Mouse (Mus musculus): ENCODE measurements at regions not wholly inside any gene's neighbourhood (a gene's known extent, or its start where the extent isn't known, plus 50 kb on each side); places are given as distances from the start of the nearest gene placed in this dataset.

GRCm38 (mm10) chr9:52473555-52474196 is 205.9 kb downstream of the AI593442 start:
- Histone ChIP-seq H3K9me3 (ENCODE audit: control insufficient read depth, low read length) (no peaks in the 10 kb centered on the region), H3K36me3 (ENCODE audit: control insufficient read depth, insufficient read depth, low read length) (no peaks in the 10 kb centered on the region), H3K9ac (replicated peaks; ENCODE audit: low read depth, low read length) (no peak overlapping the region), H3K4me3 (ENCODE audit: low read depth, low read length) (no peak overlapping the region), H3K27me3 (ENCODE audit: control insufficient read depth, insufficient read depth, low read length) (no peaks in the 10 kb centered on the region), H3K4me1 (ENCODE audit: control insufficient read depth, insufficient read depth, low read length) (no peaks in the 10 kb centered on the region; the same call in 1 of the 2 replicates), H3K27ac (ENCODE audit: low read depth, low read length) (no peak overlapping the region), H3K4me2 (ENCODE audit: low read depth, low read length) (no peak overlapping the region)
- 60% methylated on average over 11 of the region's 11 CpGs for WGBS
- peak; percentile 34; the same call in 1 of the 2 replicates for ATAC-seq (ENCODE audit: low read depth)

DNA sequence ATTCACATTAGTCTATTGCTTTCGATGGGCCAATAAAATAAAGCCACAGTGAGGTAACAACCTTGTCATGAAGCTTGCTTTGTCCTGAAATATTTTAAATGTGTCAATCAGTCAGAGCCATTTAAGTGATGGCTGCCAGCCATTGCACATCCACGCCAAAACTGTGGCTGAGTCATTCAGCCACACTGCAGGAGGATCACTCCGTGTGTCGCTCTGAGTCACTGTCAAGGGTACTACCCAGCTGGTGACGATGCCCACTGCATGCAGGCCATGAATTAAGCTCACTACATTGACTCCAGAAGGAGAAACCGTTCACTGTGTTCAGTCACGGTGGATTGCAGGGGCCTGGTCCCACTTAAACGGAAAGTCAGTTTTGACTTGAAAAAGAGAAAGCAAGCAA is 206.7 kb downstream of the AI593442 start:
- Histone ChIP-seq H3K36me3 (ENCODE audit: control insufficient read depth, insufficient read depth, low read length) (no peaks in the 10 kb centered on the region), H3K27ac (ENCODE audit: low read depth, low read length) (0 out of 2 replicates have a peak overlapping the region, but pooled peaks have one; percentile 40), H3K4me2 (ENCODE audit: low read depth, low read length) (no peak overlapping the region), H3K9me3 (ENCODE audit: control insufficient read depth, low read length) (no peaks in the 10 kb centered on the region), H3K4me3 (ENCODE audit: low read depth, low read length) (no peak overlapping the region), H3K4me1 (ENCODE audit: control insufficient read depth, insufficient read depth, low read length) (no peaks in the 10 kb centered on the region; the same call in 1 of the 2 replicates), H3K9ac (replicated peaks; ENCODE audit: low read depth, low read length) (no peak overlapping the region), H3K27me3 (ENCODE audit: control insufficient read depth, insufficient read depth, low read length) (no peaks in the 10 kb centered on the region)
- no peak; the same call in 1 of the 2 replicates for ATAC-seq (ENCODE audit: low read depth)
- 63% methylated on average over 8 of the region's 8 CpGs for WGBS

- H3K4me1 ChIP-seq (ENCODE audit: control insufficient read depth, insufficient read depth, low read length): no peaks in the 10 kb centered on the region
Observed at GRCm38 (mm10) chr9:52458518-52458917, 221.1 kb downstream of the AI593442 start.

GRCm38 (mm10) chr9:52454445-52454844 is 225.1 kb downstream of the AI593442 start:
- H3K4me2 ChIP-seq (ENCODE audit: low read depth, low read length): no peak overlapping the region
- no peaks in the 10 kb centered on the region for H3K4me1 ChIP-seq (ENCODE audit: control insufficient read depth, insufficient read depth, low read length)
- no peak for ATAC-seq (ENCODE audit: low read depth)
- WGBS: 86% methylated on average over 2 of the region's 2 CpGs
- no peak overlapping the region for H3K4me3 ChIP-seq (ENCODE audit: low read depth, low read length)
- no peak overlapping the region for H3K9ac ChIP-seq (replicated peaks; ENCODE audit: low read depth, low read length)
- H3K27me3 ChIP-seq (ENCODE audit: control insufficient read depth, insufficient read depth, low read length): no peaks in the 10 kb centered on the region
- no peaks in the 10 kb centered on the region for H3K9me3 ChIP-seq (ENCODE audit: control insufficient read depth, low read length)
- H3K27ac ChIP-seq (ENCODE audit: low read depth, low read length): no peak overlapping the region
- no peaks in the 10 kb centered on the region for H3K36me3 ChIP-seq (ENCODE audit: control insufficient read depth, insufficient read depth, low read length)

More at GRCm38 (mm10) chr9:52458518-52458917, 221.1 kb downstream of the AI593442 start:
- no peaks in the 10 kb centered on the region for H3K36me3 ChIP-seq (ENCODE audit: control insufficient read depth, insufficient read depth, low read length)
- no peak overlapping the region for H3K4me2 ChIP-seq (ENCODE audit: low read depth, low read length)
- no peak overlapping the region for H3K9ac ChIP-seq (replicated peaks; ENCODE audit: low read depth, low read length)
- 89% methylated on average over 2 of the region's 2 CpGs for WGBS
- H3K27me3 ChIP-seq (ENCODE audit: control insufficient read depth, insufficient read depth, low read length): no peaks in the 10 kb centered on the region
- no peak for ATAC-seq (ENCODE audit: low read depth)
- no peak overlapping the region for H3K4me3 ChIP-seq (ENCODE audit: low read depth, low read length)
- H3K27ac ChIP-seq (ENCODE audit: low read depth, low read length): no peak overlapping the region
- H3K9me3 ChIP-seq (ENCODE audit: control insufficient read depth, low read length): no peaks in the 10 kb centered on the region

GRCm38 (mm10) chr9:52451792-52452191 is 227.8 kb downstream of the AI593442 start:
- Histone ChIP-seq H3K4me1 (ENCODE audit: control insufficient read depth, insufficient read depth, low read length) (no peaks in the 10 kb centered on the region), H3K9me3 (ENCODE audit: control insufficient read depth, low read length) (no peaks in the 10 kb centered on the region), H3K9ac (replicated peaks; ENCODE audit: low read depth, low read length) (no peak overlapping the region), H3K27me3 (ENCODE audit: control insufficient read depth, insufficient read depth, low read length) (no peaks in the 10 kb centered on the region), H3K4me2 (ENCODE audit: low read depth, low read length) (no peak overlapping the region), H3K27ac (ENCODE audit: low read depth, low read length) (no peak overlapping the region), H3K4me3 (ENCODE audit: low read depth, low read length) (no peak overlapping the region), H3K36me3 (ENCODE audit: control insufficient read depth, insufficient read depth, low read length) (no peaks in the 10 kb centered on the region)
- no peak for ATAC-seq (ENCODE audit: low read depth)
- 82% methylated on average over 3 of the region's 3 CpGs for WGBS

GRCm38 (mm10) chr9:52448245-52448644 is 231.3 kb downstream of the AI593442 start:
- Histone ChIP-seq H3K27me3 (ENCODE audit: control insufficient read depth, insufficient read depth, low read length) (no peaks in the 10 kb centered on the region), H3K4me2 (ENCODE audit: low read depth, low read length) (no peak overlapping the region), H3K36me3 (ENCODE audit: control insufficient read depth, insufficient read depth, low read length) (no peaks in the 10 kb centered on the region), H3K4me3 (ENCODE audit: low read depth, low read length) (no peak overlapping the region), H3K9me3 (ENCODE audit: control insufficient read depth, low read length) (no peaks in the 10 kb centered on the region), H3K27ac (ENCODE audit: low read depth, low read length) (no peak overlapping the region), H3K4me1 (ENCODE audit: control insufficient read depth, insufficient read depth, low read length) (no peaks in the 10 kb centered on the region), H3K9ac (replicated peaks; ENCODE audit: low read depth, low read length) (no peak overlapping the region)
- ATAC-seq (ENCODE audit: low read depth): no peak

GRCm38 (mm10) chr9:52443228-52443627 is 236.4 kb downstream of the AI593442 start:
- no peak for ATAC-seq (ENCODE audit: low read depth)
- 92% methylated on average over 7 of the region's 7 CpGs for WGBS
- H3K27me3 ChIP-seq (ENCODE audit: control insufficient read depth, insufficient read depth, low read length): no peaks in the 10 kb centered on the region

GRCm38 (mm10) chr9:52434215-52434614 is 245.4 kb downstream of the AI593442 start:
- Histone ChIP-seq H3K9ac (replicated peaks; ENCODE audit: low read depth, low read length) (no peak overlapping the region), H3K4me2 (ENCODE audit: low read depth, low read length) (no peak overlapping the region), H3K9me3 (ENCODE audit: control insufficient read depth, low read length) (no peaks in the 10 kb centered on the region), H3K36me3 (ENCODE audit: control insufficient read depth, insufficient read depth, low read length) (no peaks in the 10 kb centered on the region), H3K4me3 (ENCODE audit: low read depth, low read length) (no peak overlapping the region), H3K27me3 (ENCODE audit: control insufficient read depth, insufficient read depth, low read length) (no peaks in the 10 kb centered on the region), H3K27ac (ENCODE audit: low read depth, low read length) (no peak overlapping the region), H3K4me1 (ENCODE audit: control insufficient read depth, insufficient read depth, low read length) (no peaks in the 10 kb centered on the region)
- WGBS: 50% methylated on average over 4 of the region's 4 CpGs
- no peak for ATAC-seq (ENCODE audit: low read depth)

More at GRCm38 (mm10) chr9:52443228-52443627, 236.4 kb downstream of the AI593442 start:
- Histone ChIP-seq H3K4me1 (ENCODE audit: control insufficient read depth, insufficient read depth, low read length) (no peaks in the 10 kb centered on the region), H3K4me3 (ENCODE audit: low read depth, low read length) (no peak overlapping the region), H3K9ac (replicated peaks; ENCODE audit: low read depth, low read length) (no peak overlapping the region), H3K4me2 (ENCODE audit: low read depth, low read length) (no peak overlapping the region), H3K27ac (ENCODE audit: low read depth, low read length) (no peak overlapping the region), H3K9me3 (ENCODE audit: control insufficient read depth, low read length) (no peaks in the 10 kb centered on the region), H3K36me3 (ENCODE audit: control insufficient read depth, insufficient read depth, low read length) (no peaks in the 10 kb centered on the region)

- no peak overlapping the region for H3K9ac ChIP-seq (replicated peaks; ENCODE audit: low read depth, low read length)
- WGBS: 13% methylated on average over 4 of the region's 4 CpGs
- no peaks in the 10 kb centered on the region for H3K27me3 ChIP-seq (ENCODE audit: control insufficient read depth, insufficient read depth, low read length)
- no peak overlapping the region for H3K4me2 ChIP-seq (ENCODE audit: low read depth, low read length)
- H3K9me3 ChIP-seq (ENCODE audit: control insufficient read depth, low read length): no peaks in the 10 kb centered on the region
- H3K4me1 ChIP-seq (ENCODE audit: control insufficient read depth, insufficient read depth, low read length): no peaks in the 10 kb centered on the region
- H3K36me3 ChIP-seq (ENCODE audit: control insufficient read depth, insufficient read depth, low read length): no peaks in the 10 kb centered on the region
- H3K4me3 ChIP-seq (ENCODE audit: low read depth, low read length): no peak overlapping the region
- no peak overlapping the region for H3K27ac ChIP-seq (ENCODE audit: low read depth, low read length)
- no peak for ATAC-seq (ENCODE audit: low read depth)
Observed at GRCm38 (mm10) chr9:52425413-52425812, 254.2 kb downstream of the AI593442 start.

Measured in neural tube, embryonic 14.5 days (tissue).